Mouse (Mus musculus) heart, postnatal 25 days (tissue): ENCODE data around the gene Ckm. TPM values are rescaled to one million over a fixed set of nuclear protein-coding genes. Genes with fewer than 3 reads are reported as not detected.

ENCODE experiments used
- DNase-seq: peaks from one replicate; pipeline ENCODE4 v3.0.0; 2022; ENCODE audit warnings: low spot score
- intact Hi-C: fragments of 180-260 bp; cut with DNase I; formaldehyde crosslinking; loops from one replicate; pipeline ENCODE4 v1.15.1; 2025
- microRNA-seq: library from miRNA; unstranded; fragments of <30 nt; microRNA quantifications from one replicate; pipeline ENCODE4 v1.2.0, GENCODE M21; 2022
- total RNA-seq, 2 experiments: library from RNA; stranded (reverse); gene quantifications; 2 replicates each; pipeline ENCODE4 v1.2.3; 2021

Gene Ckm
- total RNA-seq, 2 experiments from 2014 or later, result 4,463 to 5,048 TPM

DNA sequence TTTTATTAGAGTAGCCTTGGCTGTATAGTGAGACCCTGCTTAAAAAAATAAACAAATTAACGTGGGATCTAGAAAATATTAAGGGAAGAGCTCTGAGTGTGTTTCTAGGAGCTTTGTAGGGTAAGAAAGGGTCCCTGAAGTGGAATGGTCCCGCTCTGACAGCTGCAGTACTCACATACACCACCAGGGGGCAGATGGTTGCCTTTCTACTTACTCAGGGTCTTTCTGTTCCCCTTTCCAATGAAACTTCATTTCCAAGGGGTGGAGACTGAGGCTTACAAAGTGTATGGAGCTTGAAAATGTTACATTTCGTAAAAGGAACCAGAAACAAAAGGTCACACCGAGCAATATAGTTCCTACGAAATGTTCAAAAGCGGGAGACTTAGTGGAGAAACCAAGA lies 56.9 kb downstream of the Ckm start:
- intact Hi-C loops, result loop anchor here (1.0 to 2.0 kb wide), 2 partner anchors 15 to 43 kb away; no protein-coding TSS in a partner anchor

DNA sequence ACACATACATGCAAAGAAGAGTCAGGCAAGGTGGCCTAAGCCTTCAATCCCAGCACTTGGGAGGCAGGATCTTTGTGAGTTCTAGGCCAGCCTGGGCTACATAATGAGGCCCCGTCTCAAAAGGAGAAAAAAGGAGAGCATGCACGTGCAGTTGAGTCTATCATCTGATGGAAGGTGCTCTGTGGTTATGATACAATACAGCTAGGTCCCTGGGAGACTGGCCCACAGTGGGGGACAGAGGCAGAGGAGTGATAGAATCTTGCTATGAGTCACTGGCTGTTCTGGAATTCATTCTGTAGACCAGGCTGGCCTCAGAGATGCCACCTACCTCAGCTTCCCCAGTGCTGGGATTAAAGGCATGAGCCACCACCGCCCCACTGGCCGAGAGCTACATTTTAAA lies 57.9 kb downstream of the Ckm start:
- intact Hi-C loops, result no loop called here

More for the DNA sequence above, 56.9 kb downstream of the Ckm start:
- no peak for DNase-seq

DNA sequence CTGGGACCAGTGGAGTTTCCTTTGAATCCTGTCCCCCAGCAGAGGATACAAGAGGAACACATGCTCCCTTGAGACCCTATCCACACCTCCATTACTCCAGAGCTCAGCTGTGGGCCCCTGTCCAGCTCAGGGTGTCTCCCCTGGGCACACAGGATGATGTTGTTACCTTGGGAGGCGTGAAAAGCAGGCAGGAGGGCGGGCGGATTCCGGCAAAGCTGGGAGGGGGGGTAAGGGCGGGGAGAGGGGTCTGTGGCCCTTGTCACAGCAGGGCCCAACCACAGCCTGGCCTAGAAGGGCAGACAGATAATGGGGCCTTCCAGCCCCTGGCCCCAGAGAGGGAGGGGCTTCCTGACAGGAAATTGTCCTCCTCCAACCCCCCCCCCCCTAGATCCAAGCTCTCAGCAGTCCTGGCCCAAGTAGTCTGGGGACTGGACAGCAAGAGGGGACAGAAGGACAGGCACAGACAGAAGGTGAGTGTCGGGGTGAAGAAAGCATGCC lies 58.4 kb downstream of the Ckm start, which contains the start of gene Exoc3l2:
Exoc3l2 (plus strand) TSS at position 448 of the 498 bp plus-strand sequence.
- DNase-seq, result no peak
- intact Hi-C loops, result no loop called here

More for the DNA sequence above, 57.9 kb downstream of the Ckm start:
- DNase-seq, result no peak

DNA sequence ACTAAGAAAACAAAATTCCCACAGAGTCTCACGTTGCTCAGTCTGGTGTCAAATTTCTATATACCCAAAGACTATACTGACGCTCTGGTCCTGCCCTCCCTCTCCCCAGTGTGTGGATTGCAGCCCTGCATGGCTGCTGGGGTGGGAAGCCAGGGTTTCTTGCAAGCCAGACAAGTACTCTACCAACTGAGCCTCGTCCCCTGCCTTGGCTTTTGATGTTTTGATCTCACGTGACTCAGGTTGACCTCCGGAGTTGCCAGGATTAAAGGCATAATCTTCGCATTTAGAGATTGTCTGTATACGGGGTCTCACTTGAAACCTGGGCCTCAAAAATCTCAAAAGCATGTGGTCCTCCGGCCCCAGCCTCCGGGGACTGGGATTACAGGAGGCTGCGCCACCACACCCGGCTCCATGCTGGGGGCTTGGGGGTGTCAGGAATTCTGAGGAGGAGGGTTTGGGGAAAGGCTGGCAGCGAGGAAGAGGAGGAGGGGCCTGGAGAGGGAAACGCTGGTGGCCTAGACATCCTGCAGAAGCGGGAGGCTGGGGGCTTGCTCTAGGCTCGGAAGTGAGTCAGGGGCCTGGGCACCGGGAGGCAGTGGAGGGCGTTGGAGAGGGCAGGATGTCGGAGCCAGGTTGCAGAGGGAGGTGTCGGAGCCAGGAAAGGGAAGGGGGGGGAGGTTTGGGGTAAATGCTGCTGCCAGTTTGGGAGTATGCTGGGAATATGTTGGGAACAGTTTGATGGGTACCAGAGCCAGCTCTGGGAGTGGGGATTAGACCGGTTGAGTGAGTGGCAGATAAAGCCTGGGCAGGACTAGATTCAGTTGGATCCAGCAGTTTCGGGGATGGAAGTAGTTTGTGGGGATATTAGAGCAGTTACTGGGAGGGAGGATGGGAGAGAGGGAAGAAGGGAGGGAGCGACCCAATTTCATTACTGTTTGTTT lies 60.1 kb downstream of the Ckm start:
- no peak for DNase-seq
- intact Hi-C loops, result no loop called here

DNA sequence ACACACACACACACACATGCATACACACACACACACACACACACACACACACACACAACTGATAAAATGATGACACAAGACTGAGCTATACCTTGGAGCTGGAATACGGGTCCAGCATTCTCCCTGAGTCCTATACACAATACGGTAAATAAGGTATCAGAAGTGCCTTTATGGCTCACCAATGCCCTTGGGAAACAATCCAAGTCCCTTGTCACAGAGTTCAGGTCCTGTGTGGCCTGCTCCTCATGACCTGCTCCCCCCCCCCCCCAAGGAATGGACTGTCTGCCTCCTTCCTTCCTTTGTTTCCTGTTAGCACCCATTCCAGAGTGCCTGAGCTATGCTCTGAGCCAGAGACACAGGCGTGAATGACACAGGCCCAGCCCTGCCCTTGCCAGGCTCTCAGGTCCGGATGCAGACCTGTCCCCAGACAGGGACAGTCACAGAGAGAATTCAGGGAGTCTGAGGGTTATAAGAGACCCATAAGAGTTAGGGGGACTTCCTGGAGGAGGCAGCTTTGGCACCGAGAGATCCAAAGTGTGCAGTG lies 62.1 kb downstream of the Ckm start:
- intact Hi-C loops, result no loop called here
- DNase-seq, result no peak

DNA sequence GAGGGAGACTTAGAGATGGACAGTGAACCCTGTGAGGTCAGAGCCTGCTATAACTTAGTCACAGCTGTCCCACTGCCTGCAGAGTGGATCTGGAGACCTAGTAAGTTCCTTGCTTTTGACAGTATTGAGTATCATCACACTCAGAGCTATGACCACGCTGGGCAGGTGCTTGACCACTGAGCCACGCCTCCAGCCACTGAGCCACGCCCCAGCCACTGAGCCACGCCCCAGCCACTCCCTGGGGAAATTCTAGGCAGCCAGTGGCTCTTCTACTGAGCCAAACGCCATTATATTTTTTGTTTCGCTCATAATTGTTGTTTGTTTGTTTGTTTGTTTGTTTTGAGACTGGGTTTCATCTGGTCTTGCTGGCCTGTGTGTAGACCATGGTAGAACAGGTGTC lies 63.1 kb downstream of the Ckm start:
- no peak for DNase-seq
- intact Hi-C loops, result no loop called here

DNA sequence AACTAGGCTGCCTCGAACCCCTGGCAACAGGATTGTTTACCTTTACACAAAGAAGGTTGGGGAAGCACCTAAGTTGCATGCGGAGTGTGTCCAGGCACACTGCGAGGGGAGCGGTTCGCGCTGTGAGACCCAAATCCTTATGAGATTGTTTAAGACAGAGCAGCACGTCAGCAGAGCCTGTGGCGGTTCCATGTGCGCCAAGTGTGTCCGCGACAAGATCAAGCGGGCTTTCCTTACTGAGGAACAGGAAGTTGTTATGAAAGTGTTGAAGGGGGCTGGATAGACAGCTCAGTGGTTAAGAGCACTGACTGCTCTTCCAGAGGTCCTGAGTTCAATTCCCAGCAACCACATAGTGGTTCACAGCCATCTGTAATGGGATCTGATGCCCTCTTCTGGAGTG lies 63.7 kb downstream of the Ckm start:
- no peak for DNase-seq
- intact Hi-C loops, result no loop called here

DNA sequence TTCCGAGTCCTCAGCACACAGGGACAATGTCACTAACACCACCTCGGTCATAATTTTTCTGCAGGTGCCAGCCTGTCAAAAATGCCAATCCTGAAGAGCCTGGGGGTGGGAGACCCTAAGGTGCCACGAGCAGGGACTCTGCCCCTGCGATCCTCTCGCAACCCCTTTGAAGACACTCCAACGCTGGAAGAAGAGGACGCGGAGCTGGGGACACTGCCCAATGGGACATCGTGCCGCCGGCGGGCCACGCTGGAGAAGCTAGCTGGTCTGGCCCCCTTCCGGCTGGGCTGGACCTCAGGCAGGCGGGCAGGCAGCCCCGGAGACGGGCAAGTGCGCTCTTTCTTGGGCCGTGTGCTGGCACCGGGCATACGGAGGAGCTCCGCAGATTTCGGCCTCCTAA lies 64.8 kb downstream of the Ckm start:
- no peak for DNase-seq
- intact Hi-C loops, result no loop called here

DNA sequence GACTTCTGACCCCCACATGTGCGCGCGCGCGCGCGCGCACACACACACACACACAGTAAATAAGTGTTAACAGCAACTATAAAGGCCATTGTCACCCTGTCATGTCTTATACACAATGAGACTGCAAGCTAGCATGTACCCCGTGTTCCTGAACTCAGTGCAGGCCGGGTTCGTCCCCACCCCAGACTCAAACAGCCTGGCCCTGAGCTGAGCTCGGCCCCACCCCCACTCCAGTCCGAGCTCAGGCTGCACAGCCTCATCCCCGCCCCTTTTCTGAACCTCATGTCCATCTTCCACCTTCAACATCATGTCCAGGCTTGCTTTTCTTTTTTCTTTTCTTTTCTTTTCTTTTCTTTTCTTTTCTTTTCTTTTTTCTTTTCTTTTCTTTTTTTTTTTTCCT lies 65.7 kb downstream of the Ckm start:
- intact Hi-C loops, result no loop called here

DNA sequence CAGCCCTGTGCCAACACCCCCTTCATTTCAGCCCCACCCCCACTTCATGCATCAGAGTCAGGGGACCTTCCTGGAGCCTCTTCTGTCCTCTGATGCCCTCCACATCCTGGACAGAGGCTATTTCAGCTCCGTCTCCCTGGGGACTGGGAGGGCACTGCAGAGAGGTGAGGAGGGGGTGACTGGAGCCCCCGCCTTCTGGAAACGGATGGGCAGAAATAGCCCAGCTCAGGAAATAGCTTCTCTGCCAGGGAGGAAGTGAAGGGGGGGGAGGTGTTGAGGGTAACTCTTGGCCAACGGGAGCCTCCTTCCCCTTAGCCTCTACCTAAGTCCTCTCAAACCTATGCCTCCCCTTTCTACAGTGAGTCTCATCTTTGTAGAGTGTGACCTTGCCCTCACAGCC lies 67.8 kb downstream of the Ckm start:
- intact Hi-C loops, result no loop called here
- no peak for DNase-seq

More for the DNA sequence above, 65.7 kb downstream of the Ckm start:
- DNase-seq, result no peak

Small RNAs within 50 kb of the gene (microRNA-seq; reads per million reads assigned to microRNA genes)
- not detected for gene Mir343

Other genes with a start within 250 kb of the Ckm start
- under 1 TPM; 0.21 to 0.22 TPM for gene Gipr, start 238.6 kb upstream of the Ckm start, total RNA-seq
- 10 to 100 TPM; 37.1 to 37.8 TPM for gene Eml2, start 228.4 kb upstream of the Ckm start, total RNA-seq
- 1 to 10 TPM; 8.6 to 9.4 TPM for gene Gpr4, start 192.2 kb upstream of the Ckm start, total RNA-seq
- gene Opa3, start 176.4 kb upstream of the Ckm start, total RNA-seq, result 10 to 100 TPM; 57.6 to 59.3 TPM
- gene Vasp, start 133.0 kb upstream of the Ckm start, total RNA-seq, result 10 to 100 TPM; 35.7 to 39.4 TPM
- gene Ppm1n, start 124.7 kb upstream of the Ckm start, total RNA-seq, result not detected
- gene Rtn2, start 122.2 kb upstream of the Ckm start, total RNA-seq, result 100 to 1,000 TPM; 124 to 136 TPM
- gene Fosb, start 94.7 kb upstream of the Ckm start, total RNA-seq, result under 1 TPM; 0.59 to 0.81 TPM
- gene Ercc1, start 60.0 kb upstream of the Ckm start, total RNA-seq, result 10 to 100 TPM; 40.7 to 45.1 TPM
- 1 to 10 TPM; 9.1 to 9.7 TPM for gene Cd3eap, start 45.3 kb upstream of the Ckm start, total RNA-seq
- 10 to 100 TPM; 36.5 to 40.5 TPM for gene Ppp1r13l, start 45.0 kb upstream of the Ckm start, total RNA-seq
- 10 to 100 TPM; 10.8 to 12.6 TPM for gene Ercc2, start 22.8 kb upstream of the Ckm start, total RNA-seq
- gene Klc3, start 672 bp upstream of the Ckm start, total RNA-seq, result under 1 TPM; 0.23 to 0.31 TPM
- gene Mark4, start 54.0 kb downstream of the Ckm start, total RNA-seq, result 10 to 100 TPM; 22.3 to 24.3 TPM
- 1 to 10 TPM; 1.2 to 1.3 TPM for gene Exoc3l2, start 58.6 kb downstream of the Ckm start, total RNA-seq
- 1 to 10 TPM; 2.3 to 2.4 TPM for gene Bloc1s3, start 103.6 kb downstream of the Ckm start, total RNA-seq
- 10 to 100 TPM; 35.6 to 35.9 TPM for gene Trappc6a, start 103.6 kb downstream of the Ckm start, total RNA-seq
- gene Nkpd1, start 113.1 kb downstream of the Ckm start, total RNA-seq, result not detected
- 10 to 100 TPM; 48.0 to 52.3 TPM for gene Ppp1r37, start 158.3 kb downstream of the Ckm start, total RNA-seq
- gene Zfp296, start 172.5 kb downstream of the Ckm start, total RNA-seq, result under 1 TPM; 0.28 to 0.49 TPM
- gene Gemin7, start 172.8 kb downstream of the Ckm start, total RNA-seq, result 10 to 100 TPM; 44.6 to 45.6 TPM
- gene Clasrp, start 199.7 kb downstream of the Ckm start, total RNA-seq, result 10 to 100 TPM; 14.5 to 20.5 TPM
- gene Relb, start 224.7 kb downstream of the Ckm start, total RNA-seq, result 1 to 10 TPM; 7.3 to 7.6 TPM